Mouse (Mus musculus) intestine, embryonic 14.5 days (tissue): Measurements from ENCODE around the gene Parp8. TPM values are rescaled to one million over a fixed set of nuclear protein-coding genes. Genes with fewer than 3 reads are reported as not detected.

Experiments
- ATAC-seq: fragments of 200-750 bp; cut with Nextera tagmentation; replicated peaks from 2 replicates; pipeline ENCODE4 v1.8.0; 2017; ENCODE audit warnings: low read depth, moderate number of reproducible peaks, moderate TSS enrichment, moderate library complexity; ENCODE audit not compliant: low FRiP score, low TSS enrichment
- DNase-seq: peaks from one replicate; pipeline ENCODE4 v3.0.0-alpha.2; 2018; ENCODE audit warnings: low spot score
- H3K27ac ChIP-seq: fragments of 300-500 bp; sonication (generic); 2 replicates; pipeline ENCODE4 v1.5.1; 2014; ENCODE audit warnings: low read depth, mild to moderate bottlenecking, control low read depth
- H3K27me3 ChIP-seq: fragments of 300-500 bp; sonication (generic); replicated peaks from 2 replicates; pipeline ENCODE4 v1.6.1; 2014; ENCODE audit warnings: low read length, control low read depth; ENCODE audit not compliant: control insufficient read depth, insufficient read depth
- H3K36me3 ChIP-seq: fragments of 300-500 bp; sonication (generic); 2 replicates; pipeline ENCODE4 v1.6.1; 2014; ENCODE audit warnings: low read length, control low read depth; ENCODE audit not compliant: control insufficient read depth, insufficient read depth
- H3K4me1 ChIP-seq: fragments of 300-500 bp; sonication (generic); replicated peaks from 2 replicates; pipeline ENCODE4 v1.6.1; 2014; ENCODE audit warnings: low read length, control low read depth, mixed read lengths; ENCODE audit not compliant: control insufficient read depth, insufficient read depth
- H3K4me2 ChIP-seq: fragments of 300-500 bp; sonication (generic); 2 replicates; pipeline ENCODE4 v1.6.1; 2014; ENCODE audit warnings: low read length
- H3K4me3 ChIP-seq: fragments of 300-500 bp; sonication (generic); 2 replicates; pipeline ENCODE4 v1.5.1; 2014; ENCODE audit warnings: low read depth, low read length, control low read depth, mixed read lengths
- H3K9ac ChIP-seq: fragments of 300-500 bp; sonication (generic); 2 replicates; pipeline ENCODE4 v1.6.1; 2014; ENCODE audit warnings: mild to moderate bottlenecking, low read length
- H3K9me3 ChIP-seq: fragments of 300-500 bp; sonication (generic); 2 replicates; pipeline ENCODE4 v1.6.1; 2016; ENCODE audit warnings: low read length, control low read depth; ENCODE audit not compliant: control insufficient read depth
- WGBS: fragments of 180-500 bp; shearing (Covaris S2); extraction: QIAGEN DNeasy Blood & Tissue Kit; methylation state at CpG from one replicate; pipeline ENCODE4 v1.1.7; 2014; 5-methylcytosine and 5-hydroxymethylcytosine counted together
- polyA plus RNA-seq: library from polyadenylated mRNA; unstranded; fragments of >200 nt; fragmentation: Nextera tagmentation; extraction: Ambion mirVana; gene quantifications from 2 replicates; pipeline ENCODE4 v1.2.1, GENCODE M21; 2014

Parp8 gene
- polyA plus RNA-seq, 1 experiment from 2014 or later: 12.1 TPM

- DNase-seq (no peak), ATAC-seq (no peak)
- Histone ChIP-seq H3K27ac (no peak overlapping the region), H3K9me3 (no peaks in the 10 kb centered on the region), H3K27me3 (no peaks in the 10 kb centered on the region), H3K4me3 (no peak overlapping the region), H3K4me1 (no peaks in the 10 kb centered on the region), H3K9ac (no peak overlapping the region), H3K36me3 (no peaks in the 10 kb centered on the region), H3K4me2 (no peak overlapping the region)
- WGBS: 95% methylated on average over 7 of the region's 7 CpGs
These were observed 38.7 kb downstream of the Parp8 start for GRCm38 (mm10) chr13:116986658-116987057.

GRCm38 (mm10) chr13:116974081-116974860 is 51.1 kb downstream of the Parp8 start:
- no peak for DNase-seq
- 82% methylated on average over 7 of the region's 7 CpGs for WGBS
- Histone ChIP-seq H3K9me3 (no peaks in the 10 kb centered on the region), H3K36me3 (no peaks in the 10 kb centered on the region), H3K9ac (no peak overlapping the region), H3K4me2 (no peak overlapping the region), H3K27ac (no peak overlapping the region), H3K4me1 (no peaks in the 10 kb centered on the region), H3K27me3 (no peaks in the 10 kb centered on the region), H3K4me3 (no peak overlapping the region)
- ATAC-seq: no peak

GRCm38 (mm10) chr13:116973491-116973890 is 51.8 kb downstream of the Parp8 start:
- Histone ChIP-seq H3K4me3 (no peak overlapping the region), H3K4me1 (no peaks in the 10 kb centered on the region), H3K27ac (no peak overlapping the region), H3K4me2 (no peak overlapping the region), H3K36me3 (no peaks in the 10 kb centered on the region), H3K27me3 (no peaks in the 10 kb centered on the region), H3K9me3 (no peaks in the 10 kb centered on the region), H3K9ac (no peak overlapping the region)
- ATAC-seq (no peak), DNase-seq (no peak)
- WGBS: 84% methylated on average over 7 of the region's 7 CpGs

GRCm38 (mm10) chr13:116972036-116972611 is 53.2 kb downstream of the Parp8 start:
- Histone ChIP-seq H3K27me3 (no peaks in the 10 kb centered on the region), H3K4me3 (no peak overlapping the region), H3K4me2 (no peak overlapping the region), H3K9me3 (no peaks in the 10 kb centered on the region), H3K9ac (no peak overlapping the region), H3K36me3 (no peaks in the 10 kb centered on the region), H3K27ac (no peak overlapping the region), H3K4me1 (no peaks in the 10 kb centered on the region)
- 88% methylated on average over 7 of the region's 7 CpGs for WGBS
- ATAC-seq (no peak), DNase-seq (no peak)

- no peaks in the 10 kb centered on the region for H3K27me3 ChIP-seq
- no peak overlapping the region for H3K4me3 ChIP-seq
- DNase-seq (no peak), ATAC-seq (no peak)
- H3K4me2 ChIP-seq: no peak overlapping the region
- H3K9me3 ChIP-seq: no peaks in the 10 kb centered on the region
- no peaks in the 10 kb centered on the region for H3K36me3 ChIP-seq
- no peaks in the 10 kb centered on the region for H3K4me1 ChIP-seq
- no peak overlapping the region for H3K27ac ChIP-seq
- 82% methylated on average over 11 of the region's 11 CpGs for WGBS
- no peak overlapping the region for H3K9ac ChIP-seq
These were observed 54.5 kb downstream of the Parp8 start for GRCm38 (mm10) chr13:116970706-116971428.

GRCm38 (mm10) chr13:116969650-116970049 is 55.7 kb downstream of the Parp8 start:
- ATAC-seq: no peak

GRCm38 (mm10) chr13:116968906-116969305 is 56.4 kb downstream of the Parp8 start:
- H3K4me1 ChIP-seq: no peaks in the 10 kb centered on the region
- H3K4me2 ChIP-seq: no peak overlapping the region
- H3K9ac ChIP-seq: no peak overlapping the region
- H3K27me3 ChIP-seq: no peaks in the 10 kb centered on the region
- H3K4me3 ChIP-seq: no peak overlapping the region
- DNase-seq (no peak), ATAC-seq (no peak)
- H3K36me3 ChIP-seq: no peaks in the 10 kb centered on the region
- H3K9me3 ChIP-seq: no peaks in the 10 kb centered on the region
- H3K27ac ChIP-seq: no peak overlapping the region
- 94% methylated on average over 4 of the region's 4 CpGs for WGBS

More at GRCm38 (mm10) chr13:116969650-116970049, 55.7 kb downstream of the Parp8 start:
- no peaks in the 10 kb centered on the region for H3K27me3 ChIP-seq
- H3K9me3 ChIP-seq: no peaks in the 10 kb centered on the region
- H3K4me2 ChIP-seq: no peak overlapping the region
- 84% methylated on average over 1 of the region's 1 CpGs for WGBS
- H3K27ac ChIP-seq: no peak overlapping the region
- H3K9ac ChIP-seq: no peak overlapping the region
- H3K4me1 ChIP-seq: no peaks in the 10 kb centered on the region
- H3K36me3 ChIP-seq: no peaks in the 10 kb centered on the region
- DNase-seq: no peak
- no peak overlapping the region for H3K4me3 ChIP-seq

GRCm38 (mm10) chr13:116967459-116967858 is 57.9 kb downstream of the Parp8 start:
- no peak overlapping the region for H3K27ac ChIP-seq
- DNase-seq: no peak
- H3K36me3 ChIP-seq: no peaks in the 10 kb centered on the region
- no peak overlapping the region for H3K9ac ChIP-seq
- 0 out of 2 replicates have a peak, but pooled peaks cover 4% of the 10 kb centered on the region for H3K4me1 ChIP-seq
- ATAC-seq: no peak
- no peaks in the 10 kb centered on the region for H3K27me3 ChIP-seq
- H3K4me3 ChIP-seq: no peak overlapping the region
- WGBS: 81% methylated on average over 3 of the region's 3 CpGs
- no peak overlapping the region for H3K4me2 ChIP-seq
- no peaks in the 10 kb centered on the region for H3K9me3 ChIP-seq
